Mouse (Mus musculus): Measurements from ENCODE around the gene 1500011B03Rik. TPM values are rescaled to one million over a fixed set of nuclear protein-coding genes. Genes with fewer than 3 reads are reported as not detected.

Gene 1500011B03Rik
- polyA plus RNA-seq, 1 experiment, result 24.1 TPM

GRCm38 (mm10) chr5:114805436-114806350 is 17.6 kb downstream of the 1500011B03Rik start:
- Histone ChIP-seq H3K36me3 (ENCODE audit: control insufficient read depth, insufficient read depth, low read length) (peaks cover 36% of the 10 kb centered on the region), H3K4me1 (ENCODE audit: control insufficient read depth, insufficient read depth, insufficient read length) (peaks cover 9% of the 10 kb centered on the region; the same call in 1 of the 2 replicates), H3K27me3 (ENCODE audit: control insufficient read depth, insufficient read depth, low read length) (no peaks in the 10 kb centered on the region), H3K4me3 (ENCODE audit: extremely low read depth, insufficient read depth, insufficient read length) (peak overlapping the region; percentile 53), H3K27ac (ENCODE audit: insufficient read depth, low read length) (peak overlapping the region; percentile 92)
- 15% methylated on average over 15 of the region's 15 CpGs for WGBS
- DNase-seq (ENCODE audit: low read depth in 1 of 2, low spot score in 2 of 2), result peak; percentile 32 to 64
- TF ChIP-seq CTCF (IDR thresholded peaks at IDR 0.05; ENCODE audit: extremely low read depth, insufficient read depth, insufficient read length, insufficient replicate concordance) (no peak), POLR2A (IDR thresholded peaks at IDR 0.05; ENCODE audit: low read depth, low read length) (no peak)

DNA sequence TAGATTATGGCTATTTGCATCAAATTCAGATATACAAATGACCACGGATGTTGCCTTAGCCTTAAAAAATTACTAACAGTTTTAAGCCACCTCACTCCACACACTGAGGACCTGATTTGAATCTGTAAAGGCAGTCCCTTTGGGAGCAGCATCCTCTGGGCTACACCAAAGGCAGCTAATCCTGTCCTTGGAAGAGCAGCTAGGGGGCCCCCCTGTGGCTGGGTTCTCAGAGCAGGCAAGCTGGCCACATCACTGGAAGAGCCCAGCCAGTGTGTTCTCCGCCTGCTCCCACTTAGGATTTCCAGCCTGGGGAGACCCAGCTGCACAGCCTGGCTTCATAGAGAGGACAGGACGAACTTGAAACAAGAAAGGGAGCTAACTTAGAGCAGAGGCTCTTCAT is 18.3 kb downstream of the 1500011B03Rik start:
- WGBS, result 68% methylated on average over 3 of the region's 3 CpGs
- Histone ChIP-seq H3K36me3 (ENCODE audit: control insufficient read depth, insufficient read depth, low read length) (peaks cover 39% of the 10 kb centered on the region), H3K27ac (ENCODE audit: insufficient read depth, low read length) (0 out of 2 replicates have a peak overlapping the region, but pooled peaks have one; percentile 14), H3K4me3 (ENCODE audit: extremely low read depth, insufficient read depth, insufficient read length) (no peak overlapping the region), H3K27me3 (ENCODE audit: control insufficient read depth, insufficient read depth, low read length) (no peaks in the 10 kb centered on the region), H3K4me1 (ENCODE audit: control insufficient read depth, insufficient read depth, insufficient read length) (peaks cover 9% of the 10 kb centered on the region; the same call in 1 of the 2 replicates)
- TF ChIP-seq POLR2A (IDR thresholded peaks at IDR 0.05; ENCODE audit: low read depth, low read length), result no peak
- peak; percentile 19; the same call in 1 of the 2 replicates for TF ChIP-seq CTCF (IDR thresholded peaks at IDR 0.05; ENCODE audit: extremely low read depth, insufficient read depth, insufficient read length, insufficient replicate concordance)
- no peak for DNase-seq (ENCODE audit: low read depth in 1 of 2, low spot score in 2 of 2)

- peaks cover 9% of the 10 kb centered on the region; the same call in 1 of the 2 replicates for H3K4me1 ChIP-seq (ENCODE audit: control insufficient read depth, insufficient read depth, insufficient read length)
- H3K36me3 ChIP-seq (ENCODE audit: control insufficient read depth, insufficient read depth, low read length), result peaks cover 42% of the 10 kb centered on the region
- WGBS, result 94% methylated on average over 13 of the region's 13 CpGs
Observed at GRCm38 (mm10) chr5:114804335-114804734, 18.9 kb downstream of the 1500011B03Rik start.

DNA sequence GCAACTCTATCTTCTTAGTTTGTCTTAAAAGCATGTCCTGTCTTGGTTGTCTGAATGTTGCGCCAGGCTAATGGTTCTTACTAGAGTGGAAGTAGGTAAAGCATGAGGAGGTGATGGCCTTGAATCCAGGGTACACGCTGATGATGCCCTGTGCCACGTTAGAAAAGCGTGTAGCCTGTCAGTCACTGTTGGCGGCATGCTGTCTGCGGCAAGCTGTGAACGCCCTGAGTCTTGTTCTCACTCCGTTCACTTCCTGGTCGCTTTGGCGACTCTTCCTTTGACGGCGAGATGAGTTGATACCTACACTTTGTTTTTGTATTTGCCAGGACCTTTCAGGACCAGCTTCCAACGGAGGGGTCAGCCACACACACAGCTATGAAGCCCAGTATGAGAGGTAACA is 20.0 kb downstream of the 1500011B03Rik start:
- Histone ChIP-seq H3K27me3 (ENCODE audit: control insufficient read depth, insufficient read depth, low read length) (no peaks in the 10 kb centered on the region), H3K4me3 (ENCODE audit: extremely low read depth, insufficient read depth, insufficient read length) (no peak overlapping the region), H3K27ac (ENCODE audit: insufficient read depth, low read length) (no peak overlapping the region), H3K36me3 (ENCODE audit: control insufficient read depth, insufficient read depth, low read length) (peaks cover 39% of the 10 kb centered on the region), H3K4me1 (ENCODE audit: control insufficient read depth, insufficient read depth, insufficient read length) (peaks cover 9% of the 10 kb centered on the region; the same call in 1 of the 2 replicates)
- 89% methylated on average over 13 of the region's 13 CpGs for WGBS
- no peak for DNase-seq (ENCODE audit: low read depth in 1 of 2, low spot score in 2 of 2)
- TF ChIP-seq POLR2A (IDR thresholded peaks at IDR 0.05; ENCODE audit: low read depth, low read length) (no peak), CTCF (IDR thresholded peaks at IDR 0.05; ENCODE audit: extremely low read depth, insufficient read depth, insufficient read length, insufficient replicate concordance) (no peak)

More at GRCm38 (mm10) chr5:114804335-114804734, 18.9 kb downstream of the 1500011B03Rik start:
- TF ChIP-seq CTCF (IDR thresholded peaks at IDR 0.05; ENCODE audit: extremely low read depth, insufficient read depth, insufficient read length, insufficient replicate concordance) (no peak), POLR2A (IDR thresholded peaks at IDR 0.05; ENCODE audit: low read depth, low read length) (no peak)
- DNase-seq (ENCODE audit: low read depth in 1 of 2, low spot score in 2 of 2), result no peak
- Histone ChIP-seq H3K27me3 (ENCODE audit: control insufficient read depth, insufficient read depth, low read length) (no peaks in the 10 kb centered on the region), H3K4me3 (ENCODE audit: extremely low read depth, insufficient read depth, insufficient read length) (no peak overlapping the region), H3K27ac (ENCODE audit: insufficient read depth, low read length) (no peak overlapping the region)

DNA sequence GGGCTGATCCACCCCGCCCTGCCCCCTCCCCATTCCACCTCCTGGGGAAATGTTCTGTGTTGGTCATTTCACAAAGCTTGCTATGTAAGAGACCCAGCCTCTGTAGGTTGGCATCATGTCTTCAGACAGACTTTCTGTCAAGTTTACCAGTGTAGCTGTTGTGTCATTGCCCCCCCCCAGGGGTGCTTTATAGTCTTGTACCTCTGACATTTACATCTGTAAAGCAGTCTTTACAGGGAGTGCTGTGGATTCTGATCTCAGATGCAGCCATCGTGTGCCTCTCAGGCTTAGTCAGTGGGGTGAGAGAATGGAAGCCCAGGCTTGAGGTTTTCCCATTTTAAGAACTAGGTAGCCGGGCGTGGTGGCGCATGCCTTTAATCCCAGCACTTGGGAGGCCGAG is 21.4 kb downstream of the 1500011B03Rik start:
- Histone ChIP-seq H3K36me3 (ENCODE audit: control insufficient read depth, insufficient read depth, low read length) (peaks cover 48% of the 10 kb centered on the region), H3K27me3 (ENCODE audit: control insufficient read depth, insufficient read depth, low read length) (no peaks in the 10 kb centered on the region), H3K4me1 (ENCODE audit: control insufficient read depth, insufficient read depth, insufficient read length) (peaks cover 8% of the 10 kb centered on the region; the same call in 1 of the 2 replicates), H3K27ac (ENCODE audit: insufficient read depth, low read length) (no peak overlapping the region), H3K4me3 (ENCODE audit: extremely low read depth, insufficient read depth, insufficient read length) (no peak overlapping the region)
- no peak for DNase-seq (ENCODE audit: low read depth in 1 of 2, low spot score in 2 of 2)
- 96% methylated on average over 6 of the region's 6 CpGs for WGBS
- TF ChIP-seq POLR2A (IDR thresholded peaks at IDR 0.05; ENCODE audit: low read depth, low read length) (no peak), CTCF (IDR thresholded peaks at IDR 0.05; ENCODE audit: extremely low read depth, insufficient read depth, insufficient read length, insufficient replicate concordance) (no peak)

DNA sequence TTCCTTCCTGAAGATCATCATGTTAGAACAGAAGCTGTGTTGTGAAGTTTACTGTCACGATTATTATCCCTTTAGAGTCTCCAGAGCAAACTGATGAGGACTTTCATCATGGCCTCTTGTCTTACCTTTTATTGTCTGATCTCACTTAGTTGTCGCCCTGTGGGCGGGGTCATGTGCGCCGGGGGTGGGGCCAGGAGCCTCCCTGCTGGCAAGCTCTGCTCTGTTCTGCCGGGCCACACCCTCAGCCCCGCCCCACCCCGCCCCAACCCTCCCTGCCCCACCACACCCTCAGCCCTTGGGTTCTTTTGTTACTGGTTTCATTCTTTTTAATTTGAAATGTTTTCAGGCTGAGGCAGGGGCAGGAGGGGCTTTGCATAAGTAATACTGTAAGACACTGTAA is 22.2 kb downstream of the 1500011B03Rik start:
- Histone ChIP-seq H3K4me1 (ENCODE audit: control insufficient read depth, insufficient read depth, insufficient read length) (peaks cover 3% of the 10 kb centered on the region; the same call in 1 of the 2 replicates), H3K27me3 (ENCODE audit: control insufficient read depth, insufficient read depth, low read length) (no peaks in the 10 kb centered on the region), H3K4me3 (ENCODE audit: extremely low read depth, insufficient read depth, insufficient read length) (no peak overlapping the region), H3K27ac (ENCODE audit: insufficient read depth, low read length) (no peak overlapping the region), H3K36me3 (ENCODE audit: control insufficient read depth, insufficient read depth, low read length) (peaks cover 56% of the 10 kb centered on the region)
- TF ChIP-seq POLR2A (IDR thresholded peaks at IDR 0.05; ENCODE audit: low read depth, low read length) (no peak), CTCF (IDR thresholded peaks at IDR 0.05; ENCODE audit: extremely low read depth, insufficient read depth, insufficient read length, insufficient replicate concordance) (no peak)
- no peak for DNase-seq (ENCODE audit: low read depth in 1 of 2, low spot score in 2 of 2)
- 75% methylated on average over 7 of the region's 8 CpGs for WGBS
